Mouse (Mus musculus): ENCODE data around the gene Zfp423. TPM values are rescaled to one million over a fixed set of nuclear protein-coding genes. Genes with fewer than 3 reads are reported as not detected.
A peak's percentile ranks its signal among the peaks of the same experiment; 100 is the strongest.

The Zfp423 gene
- polyA plus RNA-seq, 1 experiment from 2014 or later = 27.9 TPM

- Histone ChIP-seq H3K27ac (ENCODE audit: low read depth, low read length) (no peak overlapping the region), H3K27me3 (replicated peaks; ENCODE audit: control insufficient read depth, insufficient read depth, low read length) (no peaks in the 10 kb centered on the region), H3K4me1 (ENCODE audit: control insufficient read depth, insufficient read depth, low read length) (peaks cover 34% of the 10 kb centered on the region), H3K9ac (ENCODE audit: low read length) (no peak overlapping the region), H3K4me3 (ENCODE audit: low read depth, low read length) (no peak overlapping the region), H3K9me3 (replicated peaks; ENCODE audit: control insufficient read depth, low read length) (no peaks in the 10 kb centered on the region), H3K36me3 (ENCODE audit: control insufficient read depth, insufficient read depth, low read length) (no peaks in the 10 kb centered on the region), H3K4me2 (ENCODE audit: low read length) (no peak overlapping the region)
- DNase-seq (ENCODE audit: low spot score) (no peak), ATAC-seq (no peak)
- 88% methylated on average over 3 of the region's 3 CpGs for WGBS
These were observed 289.2 kb downstream of the Zfp423 start for GRCm38 (mm10) chr8:87670232-87670631.

- Histone ChIP-seq H3K27ac (ENCODE audit: low read depth, low read length) (peak overlapping the region; percentile 94), H3K27me3 (replicated peaks; ENCODE audit: control insufficient read depth, insufficient read depth, low read length) (no peaks in the 10 kb centered on the region), H3K4me3 (ENCODE audit: low read depth, low read length) (no peak overlapping the region), H3K4me1 (ENCODE audit: control insufficient read depth, insufficient read depth, low read length) (peaks cover 29% of the 10 kb centered on the region), H3K36me3 (ENCODE audit: control insufficient read depth, insufficient read depth, low read length) (no peaks in the 10 kb centered on the region), H3K9ac (ENCODE audit: low read length) (no peak overlapping the region), H3K9me3 (replicated peaks; ENCODE audit: control insufficient read depth, low read length) (no peaks in the 10 kb centered on the region), H3K4me2 (ENCODE audit: low read length) (peak overlapping the region; percentile 5; the same call in 1 of the 2 replicates)
- 85% methylated on average over 2 of the region's 2 CpGs for WGBS
- no peak for DNase-seq (ENCODE audit: low spot score)
- no peak for ATAC-seq
These were observed 290.7 kb downstream of the Zfp423 start for GRCm38 (mm10) chr8:87668736-87669135.

- no peaks in the 10 kb centered on the region for H3K9me3 ChIP-seq (replicated peaks; ENCODE audit: control insufficient read depth, low read length)
- peak overlapping the region; percentile 23; the same call in 1 of the 2 replicates for H3K9ac ChIP-seq (ENCODE audit: low read length)
- H3K36me3 ChIP-seq (ENCODE audit: control insufficient read depth, insufficient read depth, low read length) = no peaks in the 10 kb centered on the region
- H3K4me1 ChIP-seq (ENCODE audit: control insufficient read depth, insufficient read depth, low read length) = peaks cover 31% of the 10 kb centered on the region
- H3K4me2 ChIP-seq (ENCODE audit: low read length) = peak overlapping the region; percentile 5; the same call in 1 of the 2 replicates
- no peaks in the 10 kb centered on the region for H3K27me3 ChIP-seq (replicated peaks; ENCODE audit: control insufficient read depth, insufficient read depth, low read length)
- H3K27ac ChIP-seq (ENCODE audit: low read depth, low read length) = peak overlapping the region; percentile 94
- DNase-seq (ENCODE audit: low spot score) = peak; percentile 93
- ATAC-seq = peak; percentile 82
- 39% methylated on average over 26 of the region's 26 CpGs for WGBS
- H3K4me3 ChIP-seq (ENCODE audit: low read depth, low read length) = no peak overlapping the region
These were observed 291.3 kb downstream of the Zfp423 start for GRCm38 (mm10) chr8:87667914-87668643.

GRCm38 (mm10) chr8:87667297-87667696 lies 292.1 kb downstream of the Zfp423 start:
- no peaks in the 10 kb centered on the region for H3K36me3 ChIP-seq (ENCODE audit: control insufficient read depth, insufficient read depth, low read length)
- no peaks in the 10 kb centered on the region for H3K9me3 ChIP-seq (replicated peaks; ENCODE audit: control insufficient read depth, low read length)
- H3K4me2 ChIP-seq (ENCODE audit: low read length) = 0 out of 2 replicates have a peak overlapping the region, but pooled peaks have one; percentile 5
- H3K4me3 ChIP-seq (ENCODE audit: low read depth, low read length) = no peak overlapping the region
- no peaks in the 10 kb centered on the region for H3K27me3 ChIP-seq (replicated peaks; ENCODE audit: control insufficient read depth, insufficient read depth, low read length)
- ATAC-seq = no peak
- peak; percentile 59 for DNase-seq (ENCODE audit: low spot score)
- H3K27ac ChIP-seq (ENCODE audit: low read depth, low read length) = peak overlapping the region; percentile 94
- H3K4me1 ChIP-seq (ENCODE audit: control insufficient read depth, insufficient read depth, low read length) = peaks cover 37% of the 10 kb centered on the region
- peak overlapping the region; percentile 23; the same call in 1 of the 2 replicates for H3K9ac ChIP-seq (ENCODE audit: low read length)
- WGBS = 59% methylated on average over 6 of the region's 6 CpGs

- H3K4me3 ChIP-seq (ENCODE audit: low read depth, low read length) = no peak overlapping the region
- DNase-seq (ENCODE audit: low spot score) (no peak), ATAC-seq (no peak)
- no peak overlapping the region for H3K9ac ChIP-seq (ENCODE audit: low read length)
- no peak overlapping the region for H3K27ac ChIP-seq (ENCODE audit: low read depth, low read length)
- H3K4me2 ChIP-seq (ENCODE audit: low read length) = no peak overlapping the region
- no peaks in the 10 kb centered on the region for H3K27me3 ChIP-seq (replicated peaks; ENCODE audit: control insufficient read depth, insufficient read depth, low read length)
- no peaks in the 10 kb centered on the region for H3K9me3 ChIP-seq (replicated peaks; ENCODE audit: control insufficient read depth, low read length)
- 91% methylated on average over 8 of the region's 8 CpGs for WGBS
- peaks cover 48% of the 10 kb centered on the region for H3K4me1 ChIP-seq (ENCODE audit: control insufficient read depth, insufficient read depth, low read length)
- no peaks in the 10 kb centered on the region for H3K36me3 ChIP-seq (ENCODE audit: control insufficient read depth, insufficient read depth, low read length)
These were observed 294.1 kb downstream of the Zfp423 start for GRCm38 (mm10) chr8:87665337-87665736.

- peaks cover 53% of the 10 kb centered on the region for H3K4me1 ChIP-seq (ENCODE audit: control insufficient read depth, insufficient read depth, low read length)
- H3K27me3 ChIP-seq (replicated peaks; ENCODE audit: control insufficient read depth, insufficient read depth, low read length) = 0 out of 2 replicates have a peak, but pooled peaks cover 3% of the 10 kb centered on the region
- H3K27ac ChIP-seq (ENCODE audit: low read depth, low read length) = no peak overlapping the region
- WGBS = 88% methylated on average over 2 of the region's 2 CpGs
- no peak overlapping the region for H3K4me3 ChIP-seq (ENCODE audit: low read depth, low read length)
- H3K4me2 ChIP-seq (ENCODE audit: low read length) = no peak overlapping the region
- no peaks in the 10 kb centered on the region for H3K36me3 ChIP-seq (ENCODE audit: control insufficient read depth, insufficient read depth, low read length)
- H3K9ac ChIP-seq (ENCODE audit: low read length) = no peak overlapping the region
- no peaks in the 10 kb centered on the region for H3K9me3 ChIP-seq (replicated peaks; ENCODE audit: control insufficient read depth, low read length)
- DNase-seq (ENCODE audit: low spot score) (no peak), ATAC-seq (no peak)
These were observed 295.2 kb downstream of the Zfp423 start for GRCm38 (mm10) chr8:87664217-87664509.

- peak overlapping the region; percentile 56; the same call in 1 of the 2 replicates for H3K9ac ChIP-seq (ENCODE audit: low read length)
- H3K27ac ChIP-seq (ENCODE audit: low read depth, low read length) = peak overlapping the region; percentile 83
- 14% methylated on average over 18 of the region's 18 CpGs for WGBS
- no peaks in the 10 kb centered on the region for H3K36me3 ChIP-seq (ENCODE audit: control insufficient read depth, insufficient read depth, low read length)
- DNase-seq (ENCODE audit: low spot score) = peak; percentile 80
- no peaks in the 10 kb centered on the region for H3K9me3 ChIP-seq (replicated peaks; ENCODE audit: control insufficient read depth, low read length)
- H3K4me1 ChIP-seq (ENCODE audit: control insufficient read depth, insufficient read depth, low read length) = peaks cover 50% of the 10 kb centered on the region
- H3K27me3 ChIP-seq (replicated peaks; ENCODE audit: control insufficient read depth, insufficient read depth, low read length) = 0 out of 2 replicates have a peak, but pooled peaks cover 5% of the 10 kb centered on the region
- peak overlapping the region; percentile 12; the same call in 1 of the 2 replicates for H3K4me3 ChIP-seq (ENCODE audit: low read depth, low read length)
- ATAC-seq = peak; percentile 23
- peak overlapping the region; percentile 54 for H3K4me2 ChIP-seq (ENCODE audit: low read length)
These were observed 295.8 kb downstream of the Zfp423 start for GRCm38 (mm10) chr8:87663349-87664216.

- H3K4me3 ChIP-seq (ENCODE audit: low read depth, low read length) = peak overlapping the region; percentile 12
- H3K9ac ChIP-seq (ENCODE audit: low read length) = peak overlapping the region; percentile 56
- H3K27me3 ChIP-seq (replicated peaks; ENCODE audit: control insufficient read depth, insufficient read depth, low read length) = 0 out of 2 replicates have a peak, but pooled peaks cover 5% of the 10 kb centered on the region
- H3K27ac ChIP-seq (ENCODE audit: low read depth, low read length) = peak overlapping the region; percentile 83
- H3K9me3 ChIP-seq (replicated peaks; ENCODE audit: control insufficient read depth, low read length) = no peaks in the 10 kb centered on the region
- ATAC-seq (peak; percentile 48), DNase-seq (ENCODE audit: low spot score) (peak; percentile 69)
- no peaks in the 10 kb centered on the region for H3K36me3 ChIP-seq (ENCODE audit: control insufficient read depth, insufficient read depth, low read length)
- WGBS = 3% methylated on average over 25 of the region's 25 CpGs
- peaks cover 49% of the 10 kb centered on the region for H3K4me1 ChIP-seq (ENCODE audit: control insufficient read depth, insufficient read depth, low read length)
- peak overlapping the region; percentile 54 for H3K4me2 ChIP-seq (ENCODE audit: low read length)
These were observed 296.5 kb downstream of the Zfp423 start for GRCm38 (mm10) chr8:87662811-87663341.
